Mouse (Mus musculus) forebrain, embryonic 14.5 days (tissue): ENCODE results near the gene Olfr138. TPM values are rescaled to one million over a fixed set of nuclear protein-coding genes. Genes with fewer than 3 reads are reported as not detected.

Experiments
- ATAC-seq: fragments of 200-750 bp; cut with Nextera tagmentation; 2 replicates; pipeline ENCODE4 v1.8.0; 2017; ENCODE audit warnings: mild to moderate bottlenecking, moderate library complexity
- DNase-seq: peaks from one replicate; pipeline ENCODE4 v3.0.0-alpha.2; 2015; ENCODE audit warnings: low spot score
- H3K27ac ChIP-seq: fragments of 300-500 bp; sonication (generic); 2 replicates; pipeline ENCODE4 v1.5.1; 2014; ENCODE audit warnings: low read depth, mild to moderate bottlenecking, control low read depth, low read length, moderate library complexity
- H3K27me3 ChIP-seq: fragments of 300-500 bp; sonication (generic); replicated peaks from 2 replicates; pipeline ENCODE4 v1.6.1; 2014; ENCODE audit warnings: low read length, control low read depth, mixed read lengths; ENCODE audit not compliant: control insufficient read depth, insufficient read depth
- H3K36me3 ChIP-seq: fragments of 300-500 bp; sonication (generic); 2 replicates; pipeline ENCODE4 v1.6.1; 2014; ENCODE audit warnings: low read length, control low read depth; ENCODE audit not compliant: control insufficient read depth, insufficient read depth
- H3K4me1 ChIP-seq: fragments of 300-500 bp; sonication (generic); 2 replicates; pipeline ENCODE4 v1.6.1; 2014; ENCODE audit warnings: antibody characterized with exemption, low read length, control low read depth; ENCODE audit not compliant: control insufficient read depth, insufficient read depth
- H3K4me2 ChIP-seq: fragments of 300-500 bp; sonication (generic); 2 replicates; pipeline ENCODE4 v1.6.1; 2014; ENCODE audit warnings: mild to moderate bottlenecking, control low read depth, low read length
- H3K4me3 ChIP-seq: fragments of 300-500 bp; sonication (generic); 2 replicates; pipeline ENCODE4 v1.5.1; 2014; ENCODE audit warnings: low read depth, low read length, control low read depth
- H3K9ac ChIP-seq: fragments of 300-500 bp; sonication (generic); 2 replicates; pipeline ENCODE4 v1.6.1; 2014; ENCODE audit warnings: mild to moderate bottlenecking, low read length, control low read depth, moderate library complexity
- H3K9me3 ChIP-seq: fragments of 300-500 bp; sonication (generic); replicated peaks from 2 replicates; pipeline ENCODE4 v1.6.1; 2016; ENCODE audit warnings: low read length, control low read depth, mixed read lengths; ENCODE audit not compliant: control insufficient read depth
- WGBS: fragments of 180-500 bp; shearing (Covaris S2); extraction: QIAGEN DNeasy Blood & Tissue Kit; methylation state at CpG from one replicate; pipeline ENCODE4 v1.1.7; 2014; 5-methylcytosine and 5-hydroxymethylcytosine counted together
- polyA plus RNA-seq: library from polyadenylated mRNA; unstranded; fragments of >200 nt; fragmentation: Nextera tagmentation; extraction: Ambion mirVana; gene quantifications from 2 replicates; pipeline ENCODE4 v1.2.1, GENCODE M21; 2014

The Olfr138 gene
- polyA plus RNA-seq, result not detected in 2 replicates

DNA sequence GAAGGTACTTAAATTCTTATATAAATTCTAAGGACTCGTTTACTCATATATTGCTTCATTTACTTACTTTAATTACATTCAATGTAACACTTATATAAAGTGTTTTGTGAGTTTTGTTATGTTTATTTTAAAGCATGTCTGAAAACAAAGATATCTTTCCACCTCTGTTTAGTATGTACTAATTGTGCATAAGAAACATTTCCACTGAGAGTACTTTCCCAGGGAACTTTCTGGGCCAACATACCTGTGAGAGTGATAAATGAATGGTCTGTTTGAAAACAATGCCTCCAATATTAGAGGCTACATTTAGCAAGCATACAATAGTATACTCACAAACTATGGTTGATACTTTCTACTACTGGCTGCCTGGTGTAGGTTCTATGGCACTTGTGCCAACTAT lies at the start of gene Olfr138:
Olfr138 (plus strand) TSS at position 301 of the 400 bp plus-strand sequence.
- H3K4me1 ChIP-seq, result no peaks in the 10 kb centered on the region
- ATAC-seq, result no peak
- H3K4me3 ChIP-seq, result no peak within 1 kb of the TSS
- no peak within 1 kb of the TSS for H3K4me2 ChIP-seq
- WGBS, result 79% methylated on average over 1 of the region's 1 CpGs
- no peaks in the 10 kb centered on the region for H3K36me3 ChIP-seq
- no peaks in the 10 kb centered on the region for H3K9me3 ChIP-seq
- no peaks in the 10 kb centered on the region for H3K27me3 ChIP-seq
- H3K9ac ChIP-seq, result no peak within 1 kb of the TSS
- no peak within 1 kb of the TSS for H3K27ac ChIP-seq
- DNase-seq, result no peak

- Histone ChIP-seq H3K27me3 (no peaks in the 10 kb centered on the region), H3K4me3 (no peak within 1 kb of the TSS), H3K4me1 (no peaks in the 10 kb centered on the region), H3K4me2 (no peak within 1 kb of the TSS), H3K9ac (no peak within 1 kb of the TSS), H3K9me3 (peaks cover 5% of the 10 kb centered on the region; the same call in 1 of the 2 replicates), H3K36me3 (no peaks in the 10 kb centered on the region), H3K27ac (no peak within 1 kb of the TSS)
- ATAC-seq (no peak), DNase-seq (no peak)
Observed at GRCm38 (mm10) chr17:38307470-38307869, 46.6 kb downstream of the Olfr138 start, which contains the start of gene Olfr137. Olfr137 (minus strand) TSS chr17:38307570.

Other genes with a start within 250 kb of the Olfr138 start
- gene Olfr129, start 201.0 kb upstream of the Olfr138 start, polyA plus RNA-seq, result not detected in 2 replicates
- not detected in 2 replicates for gene Olfr130, start 197.1 kb upstream of the Olfr138 start, polyA plus RNA-seq
- gene Olfr131, start 172.3 kb upstream of the Olfr138 start, polyA plus RNA-seq, result not detected in 2 replicates
- gene Olfr132, start 126.5 kb upstream of the Olfr138 start, polyA plus RNA-seq, result not detected in 2 replicates
- gene Olfr133, start 115.8 kb upstream of the Olfr138 start, polyA plus RNA-seq, result not detected in 2 replicates
- not detected in 2 replicates for gene Olfr134, start 89.6 kb upstream of the Olfr138 start, polyA plus RNA-seq
- gene Olfr135, start 56.7 kb upstream of the Olfr138 start, polyA plus RNA-seq, result not detected in 2 replicates
- not detected in 2 replicates for gene Olfr137, start 46.5 kb downstream of the Olfr138 start, polyA plus RNA-seq
- gene Olfr136, start 68.8 kb downstream of the Olfr138 start, polyA plus RNA-seq, result not detected in 2 replicates
- not detected in 2 replicates for gene Esp36, start 159.2 kb downstream of the Olfr138 start, polyA plus RNA-seq